8 mouse cellular contexts compared by ENCODE assay signal in genomic region chr7:128459791-128460130, GRCm38 (mm10). TPM values are rescaled to one million over a fixed set of nuclear protein-coding genes. Genes with fewer than 3 reads are reported as not detected.
DNase-seq lines count a peak whose midpoint lies in the region; ATAC-seq and TF ChIP-seq lines count a peak whose summit lies in the region.

No protein-coding gene starts in this region.

- peak overlapping the region; percentile 82 for H3K4me3 ChIP-seq in lung, postnatal 0 days (ENCODE audit: low read depth, low read length)
- H3K4me3 ChIP-seq in erythroblast, embryonic 14.5 days (replicated peaks): peak overlapping the region; percentile 79
- peak overlapping the region; percentile 89 for H3K4me3 ChIP-seq in limb, embryonic 13.5 days
- peak overlapping the region; percentile 96 for H3K4me3 ChIP-seq in stomach, embryonic 14.5 days (ENCODE audit: low read depth, low read length)

- no peak for TF ChIP-seq EP300 in lung, postnatal 0 days (IDR thresholded peaks at IDR 0.05)

- H3K27ac ChIP-seq in lung, postnatal 0 days (ENCODE audit: low read length): 0 out of 2 replicates have a peak overlapping the region, but pooled peaks have one; percentile 97
- no peak overlapping the region for H3K27ac ChIP-seq in limb, embryonic 13.5 days
- H3K27ac ChIP-seq in stomach, embryonic 14.5 days (ENCODE audit: low read length): no peak overlapping the region; the same call in 1 of the 2 replicates

- WGBS in lung, postnatal 0 days: 13% methylated on average over 4 of the region's 4 CpGs
- WGBS in limb, embryonic 13.5 days: 22% methylated on average over 4 of the region's 4 CpGs
- WGBS in stomach, embryonic 14.5 days: 19% methylated on average over 4 of the region's 4 CpGs

- H3K9ac ChIP-seq in lung, postnatal 0 days (replicated peaks; ENCODE audit: low read depth): no peak overlapping the region
- H3K9ac ChIP-seq in limb, embryonic 13.5 days: peak overlapping the region; percentile 90
- peak overlapping the region; percentile 82 for H3K9ac ChIP-seq in stomach, embryonic 14.5 days (replicated peaks; ENCODE audit: low read depth, low read length)

- intact Hi-C loops in left cerebral cortex, postnatal 10 days (cut with DNase I): loop anchor here (2.0 kb wide), 1 partner anchor 231 kb away; no protein-coding TSS in a partner anchor

- no peaks in the 10 kb centered on the region for H3K9me3 ChIP-seq in lung, postnatal 0 days (ENCODE audit: low read length)
- H3K9me3 ChIP-seq in erythroblast, embryonic 14.5 days (ENCODE audit: control insufficient read depth, low read length): no peaks in the 10 kb centered on the region
- H3K9me3 ChIP-seq in limb, embryonic 13.5 days: no peaks in the 10 kb centered on the region
- H3K9me3 ChIP-seq in stomach, embryonic 14.5 days (ENCODE audit: control insufficient read depth, low read depth, low read length): no peaks in the 10 kb centered on the region

- H3K4me1 ChIP-seq in lung, postnatal 0 days (ENCODE audit: insufficient read depth, low read depth, low read length): peaks cover 4% of the 10 kb centered on the region; the same call in 1 of the 2 replicates
- peaks cover 41% of the 10 kb centered on the region for H3K4me1 ChIP-seq in erythroblast, embryonic 14.5 days (ENCODE audit: control insufficient read depth)
- peaks cover 24% of the 10 kb centered on the region for H3K4me1 ChIP-seq in limb, embryonic 13.5 days
- H3K4me1 ChIP-seq in stomach, embryonic 14.5 days (ENCODE audit: control insufficient read depth, insufficient read depth, low read length): peaks cover 12% of the 10 kb centered on the region

- H3K36me3 ChIP-seq in lung, postnatal 0 days (ENCODE audit: insufficient read depth, low read length): no peaks in the 10 kb centered on the region
- H3K36me3 ChIP-seq in erythroblast, embryonic 14.5 days (ENCODE audit: control insufficient read depth): peaks cover 13% of the 10 kb centered on the region
- no peaks in the 10 kb centered on the region; the same call in 1 of the 2 replicates for H3K36me3 ChIP-seq in limb, embryonic 13.5 days
- no peaks in the 10 kb centered on the region for H3K36me3 ChIP-seq in stomach, embryonic 14.5 days (ENCODE audit: control insufficient read depth, insufficient read depth, low read length)

- H3K27me3 ChIP-seq in lung, postnatal 0 days (replicated peaks; ENCODE audit: insufficient read depth, low read length): no peaks in the 10 kb centered on the region
- no peaks in the 10 kb centered on the region for H3K27me3 ChIP-seq in erythroblast, embryonic 14.5 days (ENCODE audit: control insufficient read depth)
- H3K27me3 ChIP-seq in limb, embryonic 13.5 days: no peaks in the 10 kb centered on the region
- no peaks in the 10 kb centered on the region for H3K27me3 ChIP-seq in stomach, embryonic 14.5 days (ENCODE audit: control insufficient read depth, insufficient read depth, low read length)

- DNase-seq in lung, postnatal 0 days (ENCODE audit: low spot score): no peak
- DNase-seq in lung, adult 18-20 months: no peak
- no peak for DNase-seq in left cerebral cortex, postnatal 10 days (ENCODE audit: extremely low spot score in 1 of 2, low spot score in 2 of 2)
- no peak for DNase-seq in right cerebral cortex, adult 2 months (ENCODE audit: low spot score in 2 of 2)
- no peak for DNase-seq in layer of hippocampus, adult 9-10 months (ENCODE audit: low spot score)

- no peak for TF ChIP-seq CTCF in lung, postnatal 0 days (IDR thresholded peaks at IDR 0.05)

- peak overlapping the region; percentile 96 for H3K4me2 ChIP-seq in lung, postnatal 0 days (replicated peaks; ENCODE audit: low read depth, low read length)
- peak overlapping the region; percentile 89 for H3K4me2 ChIP-seq in limb, embryonic 13.5 days (replicated peaks)
- H3K4me2 ChIP-seq in stomach, embryonic 14.5 days (replicated peaks; ENCODE audit: low read depth, low read length): peak overlapping the region; percentile 88

- no peak for ATAC-seq in lung, postnatal 0 days
- no peak for ATAC-seq in limb, embryonic 13.5 days (ENCODE audit: low FRiP score, low read depth)
- no peak for ATAC-seq in stomach, embryonic 14.5 days (ENCODE audit: insufficient number of reproducible peaks, insufficient read depth, low FRiP score, low read depth)

RNA-seq across cellular contexts. Expression of gene Tial1, which starts 1.8 kb away (rescaled TPM):
- polyA plus RNA-seq in lung, postnatal 0 days (2015; fragmentation: Nextera tagmentation; extraction: Ambion mirVana): 15.4 and 17.2 TPM in 2 replicates
- 6.8 and 7.4 TPM in 2 replicates for polyA plus RNA-seq in erythroblast, embryonic 14.5 days (2012)
- polyA plus RNA-seq in limb, embryonic 13.5 days (2015; fragmentation: Nextera tagmentation; extraction: Ambion mirVana): 37.1 and 39.6 TPM in 2 replicates
- polyA plus RNA-seq in stomach, embryonic 14.5 days (2014; fragmentation: Nextera tagmentation; extraction: Ambion mirVana): 46.6 and 48.8 TPM in 2 replicates
- 100 to 1,000 TPM; 104 to 106 TPM for total RNA-seq in left cerebral cortex, postnatal 10 days (2021)

RNA-seq across cellular contexts. Expression of gene Rgs10, which starts 41.2 kb away (rescaled TPM):
- polyA plus RNA-seq in lung, postnatal 0 days (2015; fragmentation: Nextera tagmentation; extraction: Ambion mirVana): 38.7 and 43.1 TPM in 2 replicates
- polyA plus RNA-seq in erythroblast, embryonic 14.5 days (2012): 4.1 TPM in 2 replicates
- polyA plus RNA-seq in limb, embryonic 13.5 days (2015; fragmentation: Nextera tagmentation; extraction: Ambion mirVana): 12.7 and 14.2 TPM in 2 replicates
- polyA plus RNA-seq in stomach, embryonic 14.5 days (2014; fragmentation: Nextera tagmentation; extraction: Ambion mirVana): 32.6 TPM in 2 replicates
- 10 to 100 TPM; 46.4 to 50.8 TPM for total RNA-seq in left cerebral cortex, postnatal 10 days (2021)
